15 mouse cellular contexts compared by ENCODE assay signal in the genomic region with DNA sequence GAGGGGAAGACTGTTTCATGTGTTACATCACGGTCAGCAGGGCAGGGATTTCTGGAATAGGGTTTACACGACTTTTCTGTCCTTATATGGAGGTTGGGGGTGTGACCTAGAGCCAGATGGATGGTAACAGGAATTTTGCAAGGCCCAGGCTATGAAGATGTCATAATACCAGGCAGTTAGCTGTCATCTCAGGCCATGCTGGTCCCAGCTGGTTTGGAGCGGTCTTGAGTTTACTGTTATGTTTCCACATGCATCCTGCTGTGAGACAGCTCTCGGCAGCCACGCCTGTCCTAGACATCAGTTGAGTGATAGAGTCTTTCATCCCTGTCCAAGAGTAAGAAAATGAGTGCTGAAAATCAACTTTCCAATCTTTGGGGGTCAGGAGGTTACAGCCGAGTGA.
A peak's percentile ranks its signal among the peaks of the same experiment; 100 is the strongest.
DNase-seq lines count a peak whose midpoint lies in the region; ATAC-seq and TF ChIP-seq lines count a peak whose summit lies in the region.
"Had no signal": no experiment of that assay in that cellular context is flagged by ENCODE, and none has a peak within 500 bp of the region (broad histone marks: within the 10 kb centered on the region; RNA-seq: fewer than 3 reads in every experiment).

No protein-coding gene starts in this region.

- 75% methylated on average over 6 of the region's 6 CpGs for WGBS in midbrain, embryonic 11.5 days
- WGBS in midbrain, postnatal 0 days: 83% methylated on average over 6 of the region's 6 CpGs
- 56% methylated on average over 6 of the region's 6 CpGs for WGBS in stomach, postnatal 0 days

- peak; percentile 27 for DNase-seq in adrenal gland, postnatal 14 days
- no peak for DNase-seq in adrenal gland, adult 18-20 months (ENCODE audit: low spot score in 2 of 2)
- peak; percentile 82 for DNase-seq in midbrain, embryonic 11.5 days (ENCODE audit: low spot score, missing footprints)
- DNase-seq in midbrain, postnatal 0 days (ENCODE audit: low spot score): no peak
- DNase-seq in lung, postnatal 10 days: peak; percentile 79
- no peak for DNase-seq in stomach, postnatal 0 days (ENCODE audit: low spot score)
- DNase-seq in embryo, embryonic 11 days: no peak
- no peak for DNase-seq in cerebellum, postnatal 36 days
- DNase-seq: liver, postnatal 0 days; midbrain, embryonic 14.5 days; right cerebral cortex, postnatal 14 days had no signal

- TF ChIP-seq EP300 in stomach, postnatal 0 days (optimal IDR thresholded peaks at IDR 0.05): no peak

- H3K9ac ChIP-seq in midbrain, embryonic 11.5 days (ENCODE audit: low read length): no peak overlapping the region
- no peak overlapping the region for H3K9ac ChIP-seq in midbrain, postnatal 0 days (replicated peaks; ENCODE audit: low read length, poor library complexity, severe bottlenecking)
- H3K9ac ChIP-seq in stomach, postnatal 0 days (ENCODE audit: low read length): no peak overlapping the region
- H3K9ac ChIP-seq: forebrain, embryonic 12.5 days; hindbrain, embryonic 13.5 days; limb, embryonic 15.5 days; liver, postnatal 0 days had no signal

- peaks cover 15% of the 10 kb centered on the region for H3K27me3 ChIP-seq in midbrain, embryonic 11.5 days (ENCODE audit: control insufficient read depth, insufficient read depth, low read length)
- H3K27me3 ChIP-seq in midbrain, postnatal 0 days (ENCODE audit: insufficient read depth, low read length): peaks cover 21% of the 10 kb centered on the region; the same call in 1 of the 2 replicates
- no peaks in the 10 kb centered on the region for H3K27me3 ChIP-seq in stomach, postnatal 0 days (ENCODE audit: control insufficient read depth, insufficient read depth, low read length)
- H3K27me3 ChIP-seq: limb, embryonic 15.5 days had no signal

- no peak overlapping the region for H3K27ac ChIP-seq in midbrain, embryonic 11.5 days (ENCODE audit: low read depth, low read length)
- no peak overlapping the region for H3K27ac ChIP-seq in midbrain, postnatal 0 days (ENCODE audit: low read depth, low read length)
- 0 out of 2 replicates have a peak overlapping the region, but pooled peaks have one; percentile 24 for H3K27ac ChIP-seq in stomach, postnatal 0 days (replicated peaks)
- H3K27ac ChIP-seq: forebrain, embryonic 12.5 days; hindbrain, embryonic 13.5 days; limb, embryonic 15.5 days had no signal

- H3K9me3 ChIP-seq in midbrain, embryonic 11.5 days (ENCODE audit: control insufficient read depth, low read length): no peaks in the 10 kb centered on the region
- H3K9me3 ChIP-seq in midbrain, postnatal 0 days (ENCODE audit: low read length): no peaks in the 10 kb centered on the region
- H3K9me3 ChIP-seq in stomach, postnatal 0 days (ENCODE audit: control insufficient read depth, low read length): no peaks in the 10 kb centered on the region
- H3K9me3 ChIP-seq: forebrain, embryonic 12.5 days; hindbrain, embryonic 13.5 days; limb, embryonic 15.5 days had no signal

- TF ChIP-seq CTCF in midbrain, postnatal 0 days (IDR thresholded peaks at IDR 0.05): no peak
- TF ChIP-seq CTCF in stomach, postnatal 0 days (IDR thresholded peaks at IDR 0.05; ENCODE audit: low read depth): no peak

- H3K36me3 ChIP-seq in midbrain, embryonic 11.5 days (ENCODE audit: control insufficient read depth, insufficient read depth, low read length): no peaks in the 10 kb centered on the region
- H3K36me3 ChIP-seq in midbrain, postnatal 0 days (ENCODE audit: insufficient read depth, low read length): no peaks in the 10 kb centered on the region
- no peaks in the 10 kb centered on the region for H3K36me3 ChIP-seq in stomach, postnatal 0 days (ENCODE audit: control insufficient read depth, insufficient read depth, low read length)
- H3K36me3 ChIP-seq: forebrain, embryonic 12.5 days; hindbrain, embryonic 13.5 days; limb, embryonic 15.5 days had no signal

- peaks cover 17% of the 10 kb centered on the region for H3K4me1 ChIP-seq in midbrain, embryonic 11.5 days (ENCODE audit: control insufficient read depth, insufficient read depth, low read length)
- no peaks in the 10 kb centered on the region for H3K4me1 ChIP-seq in midbrain, postnatal 0 days (ENCODE audit: insufficient read depth, low read length)
- H3K4me1 ChIP-seq in stomach, postnatal 0 days (replicated peaks; ENCODE audit: control insufficient read depth, insufficient read depth): no peaks in the 10 kb centered on the region

- no peak overlapping the region for H3K4me2 ChIP-seq in midbrain, embryonic 11.5 days
- H3K4me2 ChIP-seq in midbrain, postnatal 0 days (ENCODE audit: low read depth, low read length, poor library complexity, severe bottlenecking): no peak overlapping the region
- H3K4me2 ChIP-seq in stomach, postnatal 0 days (replicated peaks; ENCODE audit: low read depth): no peak overlapping the region
- H3K4me2 ChIP-seq: forebrain, embryonic 12.5 days; hindbrain, embryonic 13.5 days; limb, embryonic 15.5 days had no signal

- ATAC-seq in midbrain, embryonic 11.5 days (ENCODE audit: low FRiP score): no peak
- ATAC-seq in midbrain, postnatal 0 days (ENCODE audit: low FRiP score): no peak
- peak; percentile 21; the same call in 1 of the 2 replicates for ATAC-seq in stomach, postnatal 0 days (ENCODE audit: low FRiP score, low TSS enrichment)
- ATAC-seq: intestine, postnatal 0 days; liver, postnatal 0 days had no signal

- no peak overlapping the region for H3K4me3 ChIP-seq in midbrain, embryonic 11.5 days (ENCODE audit: low read depth, low read length)
- H3K4me3 ChIP-seq in midbrain, postnatal 0 days (ENCODE audit: low read depth, low read length): no peak overlapping the region
- H3K4me3 ChIP-seq in stomach, postnatal 0 days (ENCODE audit: low read depth, low read length): no peak overlapping the region
- H3K4me3 ChIP-seq: forebrain, embryonic 12.5 days; hindbrain, embryonic 13.5 days; limb, embryonic 15.5 days had no signal

Comparison
In these comparisons a context has a peak if more than half of its experiments do, and no peak if none do; other contexts are left out.
1. DNase-seq: peak in adrenal gland, postnatal 14 days (single experiment), midbrain, embryonic 11.5 days (single experiment) and lung, postnatal 10 days (single experiment); none in adrenal gland, adult 18-20 months (0 of 2), midbrain, postnatal 0 days (single experiment), stomach, postnatal 0 days (single experiment), embryo, embryonic 11 days (single experiment) and cerebellum, postnatal 36 days (0 of 2).